Mouse (Mus musculus) midbrain, embryonic 14.5 days (tissue): ENCODE data around the gene Tenm3. TPM values are rescaled to one million over a fixed set of nuclear protein-coding genes. Genes with fewer than 3 reads are reported as not detected.

ENCODE experiments used
- ATAC-seq: fragments of 200-750 bp; cut with Nextera tagmentation; 2 replicates; pipeline ENCODE4 v1.8.0; 2017; ENCODE audit warnings: moderate number of reproducible peaks, moderate library complexity; ENCODE audit not compliant: low FRiP score, low TSS enrichment
- DNase-seq: peaks from one replicate; pipeline ENCODE4 v3.0.0-alpha.2; 2015
- H3K27ac ChIP-seq: fragments of 300-500 bp; sonication (generic); replicated peaks from 2 replicates; pipeline ENCODE4 v1.5.1; 2014; ENCODE audit warnings: mild to moderate bottlenecking, low read depth, low read length, moderate library complexity
- H3K27me3 ChIP-seq: fragments of 300-500 bp; sonication (generic); 2 replicates; pipeline ENCODE4 v1.6.1; 2014; ENCODE audit warnings: low read length, control low read depth, mixed read lengths; ENCODE audit not compliant: control insufficient read depth, insufficient read depth
- H3K36me3 ChIP-seq: fragments of 300-500 bp; sonication (generic); 2 replicates; pipeline ENCODE4 v1.6.1; 2014; ENCODE audit warnings: low read length, control low read depth; ENCODE audit not compliant: control insufficient read depth, insufficient read depth
- H3K4me1 ChIP-seq: fragments of 300-500 bp; sonication (generic); 2 replicates; pipeline ENCODE4 v1.6.1; 2014; ENCODE audit warnings: mild to moderate bottlenecking, antibody characterized with exemption, low read length, control low read depth; ENCODE audit not compliant: control insufficient read depth, insufficient read depth
- H3K4me2 ChIP-seq: fragments of 300-500 bp; sonication (generic); 2 replicates; pipeline ENCODE4 v1.6.1; 2014; ENCODE audit warnings: mild to moderate bottlenecking, low read length, moderate library complexity
- H3K4me3 ChIP-seq: fragments of 300-500 bp; sonication (generic); replicated peaks from 2 replicates; pipeline ENCODE4 v1.5.1; 2014; ENCODE audit warnings: low read depth, low read length
- H3K9ac ChIP-seq: fragments of 300-500 bp; sonication (generic); replicated peaks from 2 replicates; pipeline ENCODE4 v1.6.1; 2014; ENCODE audit warnings: mild to moderate bottlenecking, low read length, moderate library complexity
- H3K9me3 ChIP-seq: fragments of 300-500 bp; sonication (generic); 2 replicates; pipeline ENCODE4 v1.6.1; 2016; ENCODE audit warnings: low read length, control low read depth, mixed read lengths; ENCODE audit not compliant: control insufficient read depth
- WGBS: fragments of 180-500 bp; shearing (Covaris S2); extraction: QIAGEN DNeasy Blood & Tissue Kit; methylation state at CpG from one replicate; pipeline ENCODE4 v1.1.7; 2014; 5-methylcytosine and 5-hydroxymethylcytosine counted together
- polyA plus RNA-seq: library from polyadenylated mRNA; unstranded; fragments of >200 nt; fragmentation: Nextera tagmentation; extraction: Ambion mirVana; gene quantifications from 2 replicates; pipeline ENCODE4 v1.2.1, GENCODE M21; 2014

Tenm3 gene
- polyA plus RNA-seq, 1 experiment from 2014 or later: 61.6 TPM

DNA sequence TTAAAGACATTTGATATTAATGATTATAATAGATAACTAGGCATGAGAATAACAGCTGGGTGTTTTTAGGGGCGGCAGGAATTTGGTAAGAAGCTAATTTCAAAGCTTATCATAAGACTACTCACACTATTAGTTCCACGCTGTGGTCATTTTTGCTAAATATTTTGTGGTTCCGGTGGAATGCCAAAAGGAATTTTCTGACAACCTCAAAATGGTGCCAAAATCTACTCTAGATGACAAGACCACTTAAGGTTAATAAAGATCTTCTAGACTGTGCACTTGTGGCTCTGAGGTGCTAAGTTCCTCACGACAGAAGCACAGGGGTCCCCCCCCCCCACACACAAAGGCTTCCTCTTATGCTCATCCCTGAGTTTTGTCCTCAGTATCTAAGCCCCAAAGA is 21.5 kb downstream of the Tenm3 start:
- Histone ChIP-seq H3K27ac (no peak overlapping the region), H3K9ac (no peak overlapping the region), H3K4me2 (no peak overlapping the region), H3K27me3 (no peaks in the 10 kb centered on the region), H3K9me3 (no peaks in the 10 kb centered on the region), H3K4me1 (no peaks in the 10 kb centered on the region), H3K36me3 (no peaks in the 10 kb centered on the region), H3K4me3 (no peak overlapping the region)
- DNase-seq (no peak), ATAC-seq (no peak)
- 88% methylated on average over 4 of the region's 4 CpGs for WGBS

DNA sequence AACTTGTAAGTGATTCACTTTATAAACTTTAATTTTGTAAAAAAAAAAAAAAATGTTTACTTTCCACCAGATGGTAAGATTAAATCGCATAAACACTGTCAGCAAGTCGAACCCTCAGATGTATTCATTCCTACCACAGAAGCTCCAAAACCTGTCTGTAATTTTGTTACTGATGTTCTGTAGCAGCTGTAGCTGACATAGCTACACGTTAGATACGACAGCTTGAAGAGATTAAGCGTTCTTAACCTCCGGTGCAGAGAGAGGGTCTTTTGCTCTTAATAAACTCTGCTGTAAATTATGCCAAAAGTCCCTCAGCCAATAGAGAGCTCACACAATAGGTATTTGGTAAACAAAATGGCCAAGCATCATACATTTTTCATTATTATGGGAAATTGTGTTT is 23.8 kb downstream of the Tenm3 start:
- ATAC-seq (no peak), DNase-seq (no peak)
- Histone ChIP-seq H3K27ac (no peak overlapping the region), H3K9ac (no peak overlapping the region), H3K36me3 (no peaks in the 10 kb centered on the region), H3K4me3 (no peak overlapping the region), H3K9me3 (no peaks in the 10 kb centered on the region), H3K4me2 (no peak overlapping the region), H3K4me1 (no peaks in the 10 kb centered on the region), H3K27me3 (no peaks in the 10 kb centered on the region)
- 35% methylated on average over 6 of the region's 6 CpGs for WGBS

DNA sequence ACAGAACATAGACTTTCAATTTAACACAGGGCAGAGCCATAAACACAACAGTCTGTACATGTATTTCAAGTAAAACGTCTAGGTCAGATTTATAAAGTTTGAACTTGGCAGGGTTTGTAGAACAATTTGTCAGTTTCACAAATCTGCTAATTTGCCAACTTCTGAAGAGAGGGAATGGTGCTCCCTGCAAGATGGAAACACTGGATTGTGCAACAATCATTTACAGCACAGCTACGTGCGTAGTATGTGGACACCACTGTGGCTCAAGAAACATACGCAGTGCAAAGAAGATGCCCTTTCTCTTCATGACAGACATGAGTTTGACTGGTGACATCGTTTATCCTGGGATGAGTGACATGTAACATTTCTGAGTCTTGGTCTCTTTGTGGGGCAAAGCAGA is 24.4 kb downstream of the Tenm3 start:
- WGBS: 75% methylated on average over 5 of the region's 5 CpGs
- Histone ChIP-seq H3K4me1 (no peaks in the 10 kb centered on the region), H3K9ac (no peak overlapping the region), H3K27ac (no peak overlapping the region), H3K9me3 (no peaks in the 10 kb centered on the region), H3K4me3 (no peak overlapping the region), H3K27me3 (no peaks in the 10 kb centered on the region), H3K4me2 (no peak overlapping the region), H3K36me3 (no peaks in the 10 kb centered on the region)
- DNase-seq: no peak
- no peak for ATAC-seq

DNA sequence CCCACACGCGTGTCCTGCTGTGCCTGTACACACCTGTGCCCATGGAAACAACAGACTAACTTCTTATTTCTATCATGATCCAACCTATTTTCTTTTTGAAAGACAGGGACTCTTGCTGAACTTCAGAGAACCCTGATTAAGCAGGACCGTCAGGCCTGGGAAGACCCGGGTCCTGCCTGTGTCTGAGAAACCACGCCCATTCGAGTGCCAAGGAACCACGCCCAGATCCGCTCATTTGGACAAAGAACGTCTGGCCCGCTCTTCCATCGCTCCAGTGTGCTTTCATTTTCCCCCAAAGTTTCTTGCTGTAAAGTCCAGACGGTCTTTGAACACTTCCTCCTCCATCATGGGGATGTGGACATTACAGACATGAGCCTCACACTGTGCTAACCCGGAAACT is 26.8 kb downstream of the Tenm3 start:
- Histone ChIP-seq H3K36me3 (no peaks in the 10 kb centered on the region), H3K27me3 (no peaks in the 10 kb centered on the region), H3K4me2 (no peak overlapping the region), H3K9me3 (no peaks in the 10 kb centered on the region), H3K4me3 (no peak overlapping the region), H3K9ac (no peak overlapping the region), H3K4me1 (peaks cover 6% of the 10 kb centered on the region), H3K27ac (no peak overlapping the region)
- 67% methylated on average over 13 of the region's 13 CpGs for WGBS
- ATAC-seq (no peak), DNase-seq (no peak)

DNA sequence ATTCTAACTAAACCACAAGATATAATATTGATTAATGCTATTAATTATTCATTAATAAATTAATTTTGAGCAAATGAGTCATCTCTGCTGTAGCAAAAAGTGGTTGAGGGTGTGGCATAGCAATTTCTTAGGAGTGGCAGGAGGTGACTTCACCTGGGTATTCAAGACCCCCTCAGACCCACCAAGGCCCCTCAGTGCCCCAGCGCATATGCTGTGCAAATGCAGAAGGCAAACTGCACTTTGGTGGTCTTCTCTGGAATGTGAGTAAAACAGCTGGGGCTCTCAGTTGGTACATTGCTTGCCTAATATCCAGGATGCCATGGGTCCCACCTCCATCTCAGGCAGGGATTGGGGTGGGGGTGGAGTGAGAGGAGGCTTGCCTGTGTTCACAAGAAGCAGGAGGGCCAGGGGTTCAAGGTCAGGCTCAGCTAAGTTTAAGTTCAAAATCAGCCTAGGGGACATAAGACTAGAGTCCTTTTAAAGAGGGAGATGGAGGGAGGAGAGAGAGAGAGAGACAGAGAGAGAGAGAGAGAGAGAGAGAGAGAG is 31.5 kb downstream of the Tenm3 start:
- H3K4me2 ChIP-seq: no peak overlapping the region
- H3K9me3 ChIP-seq: no peaks in the 10 kb centered on the region
- no peak overlapping the region for H3K27ac ChIP-seq
- H3K36me3 ChIP-seq: no peaks in the 10 kb centered on the region
- ATAC-seq (no peak), DNase-seq (no peak)
- H3K4me3 ChIP-seq: no peak overlapping the region
- no peaks in the 10 kb centered on the region for H3K27me3 ChIP-seq
- H3K9ac ChIP-seq: no peak overlapping the region
- H3K4me1 ChIP-seq: peaks cover 18% of the 10 kb centered on the region
- WGBS: 97% methylated on average over 1 of the region's 1 CpGs

DNA sequence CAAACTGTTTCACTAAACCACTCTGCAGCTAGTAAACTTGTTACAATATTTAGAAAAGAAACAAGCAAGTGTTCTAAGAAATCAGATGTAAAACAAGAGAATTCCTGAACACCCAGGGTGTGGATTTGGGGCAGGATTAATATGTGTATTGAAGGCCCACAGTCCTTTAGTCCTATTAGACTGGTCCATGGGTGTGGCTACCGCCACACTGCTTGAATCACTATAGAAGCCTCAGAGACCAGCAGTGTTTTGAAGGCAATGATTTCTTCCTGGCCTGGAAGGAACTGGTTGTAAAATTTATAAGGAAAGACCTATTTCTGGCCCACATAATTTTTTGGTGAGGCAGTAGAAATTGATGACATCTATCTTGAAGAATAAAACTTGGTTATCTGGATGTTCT is 33.1 kb downstream of the Tenm3 start:
- H3K4me2 ChIP-seq: no peak overlapping the region

DNA sequence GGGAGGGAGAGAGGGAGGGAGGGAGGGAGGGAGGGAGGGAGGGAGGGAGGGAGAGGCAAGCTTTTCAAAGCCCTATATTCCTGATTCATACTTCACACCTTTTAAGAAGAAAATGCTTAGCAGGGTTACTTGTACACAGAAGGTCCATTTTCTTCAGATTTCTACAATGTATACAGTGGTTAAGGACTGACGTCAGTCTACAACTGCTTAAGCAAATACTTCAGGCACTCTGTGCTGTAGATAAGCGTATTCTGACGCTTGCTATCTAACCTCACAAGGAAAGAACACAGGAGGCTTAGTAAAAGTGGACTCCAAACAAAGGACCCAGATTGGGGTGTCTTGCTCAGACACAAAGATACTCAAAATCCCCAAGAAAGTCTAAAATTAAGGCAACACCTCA is 34.6 kb downstream of the Tenm3 start:
- peaks cover 18% of the 10 kb centered on the region for H3K4me1 ChIP-seq
- no peak overlapping the region for H3K4me2 ChIP-seq
- no peaks in the 10 kb centered on the region for H3K27me3 ChIP-seq
- H3K9me3 ChIP-seq: no peaks in the 10 kb centered on the region
- no peak overlapping the region for H3K9ac ChIP-seq
- ATAC-seq (no peak), DNase-seq (peak; percentile 14)
- H3K4me3 ChIP-seq: no peak overlapping the region
- H3K36me3 ChIP-seq: no peaks in the 10 kb centered on the region
- H3K27ac ChIP-seq: no peak overlapping the region
- 36% methylated on average over 3 of the region's 3 CpGs for WGBS

More for the DNA sequence above, 33.1 kb downstream of the Tenm3 start:
- Histone ChIP-seq H3K27ac (no peak overlapping the region), H3K9ac (no peak overlapping the region), H3K36me3 (no peaks in the 10 kb centered on the region), H3K27me3 (no peaks in the 10 kb centered on the region), H3K9me3 (no peaks in the 10 kb centered on the region), H3K4me3 (no peak overlapping the region), H3K4me1 (peaks cover 18% of the 10 kb centered on the region)
- no peak for ATAC-seq
- no peak for DNase-seq
- 42% methylated on average over 1 of the region's 1 CpGs for WGBS

DNA sequence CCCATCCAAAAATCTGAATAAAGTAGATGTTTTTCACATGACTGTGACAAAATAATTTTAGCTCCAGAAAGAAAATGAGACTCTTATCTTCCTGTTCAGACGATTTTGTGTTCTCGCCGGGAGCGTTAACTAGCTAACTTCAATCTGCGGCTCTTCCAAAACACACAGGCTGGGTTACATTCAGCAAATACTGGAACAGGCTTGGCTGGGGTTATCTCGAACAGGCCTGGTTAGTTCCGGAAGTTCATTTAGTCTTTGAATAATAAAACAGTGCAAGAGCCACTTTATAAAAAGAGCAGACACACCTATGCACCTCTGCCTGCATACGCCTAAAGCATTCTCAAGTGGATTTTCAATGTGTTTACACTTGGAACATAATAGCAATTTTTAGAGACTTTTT is 40.7 kb downstream of the Tenm3 start:
- Histone ChIP-seq H3K4me1 (0 out of 2 replicates have a peak, but pooled peaks cover under 1% of the 10 kb centered on the region), H3K4me3 (no peak overlapping the region), H3K9me3 (no peaks in the 10 kb centered on the region), H3K27ac (no peak overlapping the region), H3K27me3 (no peaks in the 10 kb centered on the region), H3K9ac (no peak overlapping the region), H3K36me3 (no peaks in the 10 kb centered on the region), H3K4me2 (no peak overlapping the region)
- WGBS: 88% methylated on average over 8 of the region's 8 CpGs
- ATAC-seq (no peak), DNase-seq (no peak)

DNA sequence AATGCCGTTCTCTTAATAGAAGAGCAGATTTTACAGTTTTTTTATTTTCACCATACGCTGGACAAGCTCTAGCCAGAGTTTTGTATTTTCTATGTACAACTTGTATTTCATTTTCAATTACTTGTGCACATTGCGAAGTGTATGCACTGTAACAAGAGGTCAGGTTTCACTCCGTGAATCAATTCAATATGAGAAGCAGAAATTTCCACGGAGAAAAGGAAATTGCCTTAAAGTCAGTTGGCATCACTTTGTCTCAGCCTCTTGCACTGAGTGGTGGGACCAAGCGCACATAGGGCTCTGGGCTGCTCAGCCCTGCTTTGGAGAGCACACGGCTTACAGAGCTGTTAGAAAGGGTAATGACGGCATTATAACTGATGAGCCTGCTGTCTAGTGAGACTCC is 41.5 kb downstream of the Tenm3 start:
- H3K27me3 ChIP-seq: no peaks in the 10 kb centered on the region
- DNase-seq: no peak
- no peak overlapping the region for H3K27ac ChIP-seq
- no peaks in the 10 kb centered on the region for H3K9me3 ChIP-seq
- 0 out of 2 replicates have a peak, but pooled peaks cover 8% of the 10 kb centered on the region for H3K4me1 ChIP-seq
- no peaks in the 10 kb centered on the region for H3K36me3 ChIP-seq
- ATAC-seq: no peak
- H3K9ac ChIP-seq: no peak overlapping the region
- 78% methylated on average over 8 of the region's 8 CpGs for WGBS
- H3K4me2 ChIP-seq: no peak overlapping the region
- H3K4me3 ChIP-seq: no peak overlapping the region
